Mouse (Mus musculus): ENCODE measurements at regions not wholly inside any gene's neighbourhood (a gene's known extent, or its start where the extent isn't known, plus 50 kb on each side); places are given as distances from the start of the nearest gene placed in this dataset.

DNA sequence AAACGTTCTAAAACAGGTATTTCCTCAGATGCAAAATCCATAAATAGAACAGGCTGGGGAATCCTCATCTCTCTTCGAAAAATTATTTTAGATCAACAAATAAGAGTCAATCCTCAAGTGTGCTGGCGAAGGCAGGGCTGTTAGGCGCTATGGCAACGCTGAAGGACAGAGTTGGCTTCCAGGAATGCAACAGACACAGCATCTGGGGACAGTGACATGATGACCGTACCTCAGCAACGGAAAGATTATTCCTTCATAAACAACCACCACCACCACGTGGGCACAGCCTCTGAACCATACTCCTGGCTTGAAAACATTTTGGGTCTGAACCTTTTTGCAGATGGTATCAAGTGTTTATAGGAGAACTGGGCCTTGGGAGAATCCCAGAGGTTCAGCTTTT is 161.7 kb downstream of the Ly86 start:
- Histone ChIP-seq H3K27me3 (ENCODE audit: insufficient read depth, poor library complexity, severe bottlenecking) (no peaks in the 10 kb centered on the region; the same call in 1 of the 2 replicates), H3K36me3 (no peaks in the 10 kb centered on the region), H3K4me3 (no peak overlapping the region), H3K27ac (peak overlapping the region; percentile 64; the same call in 1 of the 2 replicates), H3K4me1 (replicated peaks) (peaks cover 45% of the 10 kb centered on the region), H3K9me3 (no peaks in the 10 kb centered on the region)
- no peak for DNase-seq (ENCODE audit: low spot score)
- 72% methylated on average over 8 of the region's 8 CpGs for WGBS

- DNase-seq (ENCODE audit: low spot score) = no peak
- Histone ChIP-seq H3K36me3 (no peaks in the 10 kb centered on the region), H3K4me3 (no peak overlapping the region), H3K9me3 (no peaks in the 10 kb centered on the region), H3K27me3 (ENCODE audit: insufficient read depth, poor library complexity, severe bottlenecking) (no peaks in the 10 kb centered on the region; the same call in 1 of the 2 replicates), H3K27ac (peak overlapping the region; percentile 64; the same call in 1 of the 2 replicates), H3K4me1 (replicated peaks) (peaks cover 45% of the 10 kb centered on the region)
- WGBS = 66% methylated on average over 5 of the region's 5 CpGs
Measured at GRCm38 (mm10) chr13:37507146-37507545, 162.1 kb downstream of the Ly86 start.

DNA sequence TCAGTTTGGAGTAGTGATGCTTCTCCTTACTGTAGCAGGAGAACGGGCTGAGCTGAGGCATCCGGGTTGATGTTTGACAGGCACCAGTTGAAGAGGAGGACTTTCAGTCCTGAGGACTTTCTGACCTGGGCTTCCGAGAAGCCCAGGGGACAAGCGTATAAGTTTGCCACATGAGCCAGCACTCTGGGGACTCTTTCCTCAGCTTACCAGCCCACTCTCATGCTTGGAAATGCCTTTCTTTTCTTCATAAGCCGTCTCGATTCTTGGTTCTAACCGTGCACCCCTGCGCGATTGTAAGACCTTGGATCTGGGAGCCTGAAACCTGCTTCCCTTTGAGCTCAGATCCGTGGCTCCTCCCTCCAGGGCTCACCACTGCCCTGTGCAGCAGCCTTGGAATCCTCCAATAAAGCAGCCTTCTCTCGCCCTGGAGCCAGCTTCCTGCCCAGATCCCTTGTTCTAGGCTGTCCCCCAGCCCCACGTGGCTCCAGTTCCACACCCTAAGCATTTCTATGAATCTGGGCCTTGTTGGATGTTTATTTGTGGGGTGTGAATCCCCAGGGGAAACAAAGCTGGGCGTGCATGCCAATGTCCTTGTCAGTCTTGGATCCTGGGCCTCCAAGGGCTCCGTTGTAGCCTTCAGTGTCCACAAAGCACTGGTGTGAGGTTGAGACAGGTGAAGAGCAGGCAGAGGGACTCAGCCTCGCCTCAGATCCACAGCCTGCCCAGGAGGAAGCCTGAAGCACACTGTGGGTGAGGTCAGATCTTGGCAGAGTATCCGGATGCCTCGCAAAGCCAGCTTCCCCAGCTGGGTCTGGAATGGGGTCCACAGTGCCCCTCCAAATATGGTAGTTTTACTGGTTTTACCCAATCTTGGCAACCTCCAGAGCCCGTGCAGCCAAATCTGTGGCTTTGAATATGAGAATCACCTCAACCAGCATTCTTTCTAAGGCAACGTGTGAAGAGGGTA is 163.7 kb downstream of the Ly86 start:
- peak overlapping the region; percentile 84 for H3K27ac ChIP-seq
- no peaks in the 10 kb centered on the region for H3K9me3 ChIP-seq
- no peak for DNase-seq (ENCODE audit: low spot score)
- 47% methylated on average over 19 of the region's 19 CpGs for WGBS
- no peaks in the 10 kb centered on the region for H3K36me3 ChIP-seq
- H3K4me1 ChIP-seq (replicated peaks) = peaks cover 49% of the 10 kb centered on the region
- H3K4me3 ChIP-seq = no peak overlapping the region
- H3K27me3 ChIP-seq (ENCODE audit: insufficient read depth, poor library complexity, severe bottlenecking) = no peaks in the 10 kb centered on the region; the same call in 1 of the 2 replicates

DNA sequence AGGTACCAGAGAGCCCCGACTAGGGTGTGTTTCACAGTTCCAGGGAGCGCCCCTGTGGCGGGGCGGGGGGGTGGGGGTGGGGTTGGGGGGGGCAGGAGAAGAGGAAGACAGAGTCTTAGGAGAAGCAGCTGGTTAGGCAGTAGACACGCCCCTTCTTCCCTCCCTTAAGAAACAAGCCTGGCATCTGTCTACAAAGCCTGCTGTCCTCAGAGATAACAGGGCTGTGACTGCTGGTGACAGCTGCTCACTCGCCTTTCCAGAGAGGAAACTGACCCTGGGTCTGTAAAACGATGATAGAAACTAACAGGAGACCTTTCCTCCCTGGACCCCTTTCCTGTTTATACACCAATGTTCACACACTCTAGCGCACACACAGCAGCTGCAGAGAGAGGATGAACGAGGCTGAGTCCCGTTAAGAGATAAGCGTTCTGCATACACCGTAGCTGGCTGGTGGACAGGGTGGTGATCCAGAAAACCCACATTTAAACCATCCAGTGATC is 164.4 kb downstream of the Ly86 start:
- H3K27ac ChIP-seq = peak overlapping the region; percentile 84

GRCm38 (mm10) chr13:37510511-37510910 is 165.5 kb downstream of the Ly86 start:
- DNase-seq (ENCODE audit: low spot score) = no peak
- WGBS = 67% methylated on average over 6 of the region's 6 CpGs
- Histone ChIP-seq H3K27me3 (ENCODE audit: insufficient read depth, poor library complexity, severe bottlenecking) (peaks cover 3% of the 10 kb centered on the region; the same call in 1 of the 2 replicates), H3K36me3 (no peaks in the 10 kb centered on the region), H3K4me3 (no peak overlapping the region), H3K9me3 (no peaks in the 10 kb centered on the region), H3K4me1 (replicated peaks) (peaks cover 62% of the 10 kb centered on the region), H3K27ac (peak overlapping the region; percentile 84; the same call in 1 of the 2 replicates)

More for the DNA sequence above, 164.4 kb downstream of the Ly86 start:
- Histone ChIP-seq H3K36me3 (no peaks in the 10 kb centered on the region), H3K9me3 (no peaks in the 10 kb centered on the region), H3K4me1 (replicated peaks) (peaks cover 56% of the 10 kb centered on the region), H3K4me3 (no peak overlapping the region), H3K27me3 (ENCODE audit: insufficient read depth, poor library complexity, severe bottlenecking) (no peaks in the 10 kb centered on the region; the same call in 1 of the 2 replicates)
- 33% methylated on average over 12 of the region's 12 CpGs for WGBS
- DNase-seq (ENCODE audit: low spot score) = peak; percentile 56

DNA sequence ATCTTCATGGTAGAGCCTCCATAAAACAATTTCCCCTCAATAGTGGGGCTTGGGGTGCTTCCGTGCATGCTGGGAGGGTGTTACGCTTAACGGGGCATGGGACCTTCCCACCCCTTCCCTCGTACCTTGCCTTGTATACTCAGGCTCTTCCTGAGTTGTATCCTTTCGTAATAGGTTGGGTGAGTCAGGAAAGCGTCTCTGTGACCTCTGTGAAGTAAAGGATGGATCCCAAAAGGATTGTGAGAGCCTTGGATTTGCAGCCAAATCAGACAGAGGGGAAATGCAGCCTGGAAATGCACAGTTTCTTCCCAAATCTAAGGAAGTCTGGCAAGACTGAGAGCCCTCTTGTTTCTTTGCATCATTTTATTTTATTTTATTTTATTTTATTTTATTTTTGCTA is 166.0 kb downstream of the Ly86 start:
- no peak for DNase-seq (ENCODE audit: low spot score)
- H3K27ac ChIP-seq = 0 out of 2 replicates have a peak overlapping the region, but pooled peaks have one; percentile 35
- H3K4me1 ChIP-seq (replicated peaks) = peaks cover 58% of the 10 kb centered on the region
- no peaks in the 10 kb centered on the region for H3K9me3 ChIP-seq
- peaks cover 3% of the 10 kb centered on the region; the same call in 1 of the 2 replicates for H3K27me3 ChIP-seq (ENCODE audit: insufficient read depth, poor library complexity, severe bottlenecking)
- H3K36me3 ChIP-seq = no peaks in the 10 kb centered on the region
- WGBS = 78% methylated on average over 6 of the region's 6 CpGs
- H3K4me3 ChIP-seq = no peak overlapping the region

- 75% methylated on average over 4 of the region's 4 CpGs for WGBS
- no peak for DNase-seq (ENCODE audit: low spot score)
- Histone ChIP-seq H3K27me3 (ENCODE audit: insufficient read depth, poor library complexity, severe bottlenecking) (peaks cover 3% of the 10 kb centered on the region; the same call in 1 of the 2 replicates), H3K4me3 (no peak overlapping the region), H3K27ac (no peak overlapping the region), H3K9me3 (no peaks in the 10 kb centered on the region), H3K4me1 (replicated peaks) (peaks cover 54% of the 10 kb centered on the region), H3K36me3 (no peaks in the 10 kb centered on the region)
Measured at GRCm38 (mm10) chr13:37511406-37511805, 166.4 kb downstream of the Ly86 start.

DNA sequence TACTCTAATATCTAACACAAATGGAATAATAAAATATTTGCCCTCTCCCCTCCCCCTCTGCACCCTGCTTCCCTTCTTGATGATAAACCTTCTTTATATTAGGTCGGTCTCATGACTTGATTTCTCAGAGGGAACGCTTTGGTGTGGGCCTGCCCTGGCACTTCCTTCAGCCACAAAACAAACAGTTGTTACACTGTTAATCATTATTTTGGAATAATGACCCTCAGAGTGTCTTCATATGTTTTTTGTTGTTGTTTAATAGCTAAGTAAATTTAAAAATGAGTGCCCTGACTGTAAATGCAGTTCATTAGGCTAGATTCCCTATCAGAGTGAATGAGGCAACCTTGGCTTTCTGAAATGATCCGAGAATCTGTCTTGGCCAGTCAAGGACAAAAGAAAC is 167.8 kb downstream of the Ly86 start:
- Histone ChIP-seq H3K9me3 (no peaks in the 10 kb centered on the region), H3K4me3 (no peak overlapping the region), H3K36me3 (no peaks in the 10 kb centered on the region), H3K27ac (peak overlapping the region; percentile 88), H3K27me3 (ENCODE audit: insufficient read depth, poor library complexity, severe bottlenecking) (0 out of 2 replicates have a peak, but pooled peaks cover 3% of the 10 kb centered on the region), H3K4me1 (replicated peaks) (peaks cover 48% of the 10 kb centered on the region)
- no peak for DNase-seq (ENCODE audit: low spot score)
- WGBS = 81% methylated on average over 3 of the region's 3 CpGs

DNA sequence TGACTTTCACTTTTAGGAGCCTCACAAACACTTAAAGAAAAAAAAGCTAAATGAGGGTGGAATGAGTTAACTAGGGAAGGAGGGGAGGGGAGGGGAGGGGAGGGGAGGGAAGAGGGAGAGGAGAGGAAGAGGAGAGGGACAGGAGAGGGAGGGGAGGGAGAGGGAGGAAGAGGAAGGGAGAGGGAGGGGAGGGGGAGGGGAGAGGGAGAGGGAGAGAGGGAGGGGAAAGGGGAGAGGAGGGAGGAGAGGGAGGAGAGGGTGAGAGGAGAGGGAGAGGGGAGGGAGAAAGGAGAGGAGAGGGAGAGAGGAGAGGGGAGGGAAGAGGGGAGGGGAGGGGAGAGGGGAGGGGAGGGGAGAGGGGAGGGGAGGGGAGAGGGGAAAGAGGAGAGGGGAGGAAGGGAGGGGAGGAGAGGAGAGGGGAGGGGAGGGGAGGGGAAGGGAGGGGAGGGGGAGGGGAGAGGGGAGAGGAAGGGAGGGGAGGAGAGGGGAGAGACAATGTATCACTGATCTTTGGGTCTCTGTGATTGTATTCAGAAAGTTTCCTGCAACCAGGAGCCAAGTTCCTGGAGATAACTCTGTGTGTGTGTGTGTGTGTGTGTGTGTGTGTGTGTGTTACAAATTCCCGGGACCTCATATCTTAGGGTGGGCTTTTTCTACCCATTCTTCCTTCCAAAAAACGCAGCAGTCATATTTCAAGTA is 168.3 kb downstream of the Ly86 start:
- Histone ChIP-seq H3K36me3 (no peaks in the 10 kb centered on the region), H3K27me3 (ENCODE audit: insufficient read depth, poor library complexity, severe bottlenecking) (0 out of 2 replicates have a peak, but pooled peaks cover 3% of the 10 kb centered on the region), H3K4me3 (peak overlapping the region; percentile 36), H3K9me3 (no peaks in the 10 kb centered on the region), H3K27ac (peak overlapping the region; percentile 88), H3K4me1 (replicated peaks) (peaks cover 45% of the 10 kb centered on the region)
- 32% methylated on average over 2 of the region's 2 CpGs for WGBS
- DNase-seq (ENCODE audit: low spot score) = no peak

DNA sequence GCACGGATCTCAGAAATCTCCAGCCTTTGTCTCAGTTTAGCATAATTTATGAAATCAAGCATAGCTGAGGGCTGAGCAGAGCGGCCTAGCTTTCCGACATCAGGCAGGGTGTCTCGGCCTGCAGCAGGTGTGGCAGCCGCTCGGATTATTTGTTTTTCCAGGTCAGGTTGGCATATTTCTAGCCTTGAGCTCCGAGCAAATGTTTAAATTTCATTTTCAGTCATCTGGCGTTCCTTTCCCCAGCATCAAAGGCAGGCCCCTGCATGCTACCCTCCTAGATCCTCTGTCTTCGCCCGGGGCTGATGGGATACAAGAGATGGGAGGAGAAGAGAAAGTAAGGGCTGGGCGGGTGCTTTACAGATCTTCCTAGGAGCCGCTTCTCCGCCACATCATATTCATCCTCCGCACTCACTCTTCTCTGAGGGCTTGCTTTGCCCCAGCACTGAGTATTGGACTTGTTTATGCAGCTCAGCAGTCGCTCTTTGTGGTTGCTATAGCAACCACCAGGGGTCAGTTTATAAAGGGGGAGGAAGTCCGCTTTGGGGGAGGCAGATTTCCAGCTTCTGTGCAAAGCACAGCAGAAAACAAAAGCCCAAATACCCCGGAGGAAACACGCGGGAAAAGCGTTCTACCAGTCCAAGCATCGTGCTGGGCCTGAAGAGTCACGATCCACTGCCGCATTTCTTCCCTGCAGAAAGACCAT is 169.0 kb downstream of the Ly86 start:
- Histone ChIP-seq H3K4me1 (replicated peaks) (peaks cover 38% of the 10 kb centered on the region), H3K9me3 (no peaks in the 10 kb centered on the region), H3K4me3 (peak overlapping the region; percentile 36), H3K27ac (peak overlapping the region; percentile 88), H3K27me3 (ENCODE audit: insufficient read depth, poor library complexity, severe bottlenecking) (0 out of 2 replicates have a peak, but pooled peaks cover 3% of the 10 kb centered on the region), H3K36me3 (no peaks in the 10 kb centered on the region)
- peak; percentile 83 for DNase-seq (ENCODE audit: low spot score)
- WGBS = 6% methylated on average over 23 of the region's 23 CpGs

DNA sequence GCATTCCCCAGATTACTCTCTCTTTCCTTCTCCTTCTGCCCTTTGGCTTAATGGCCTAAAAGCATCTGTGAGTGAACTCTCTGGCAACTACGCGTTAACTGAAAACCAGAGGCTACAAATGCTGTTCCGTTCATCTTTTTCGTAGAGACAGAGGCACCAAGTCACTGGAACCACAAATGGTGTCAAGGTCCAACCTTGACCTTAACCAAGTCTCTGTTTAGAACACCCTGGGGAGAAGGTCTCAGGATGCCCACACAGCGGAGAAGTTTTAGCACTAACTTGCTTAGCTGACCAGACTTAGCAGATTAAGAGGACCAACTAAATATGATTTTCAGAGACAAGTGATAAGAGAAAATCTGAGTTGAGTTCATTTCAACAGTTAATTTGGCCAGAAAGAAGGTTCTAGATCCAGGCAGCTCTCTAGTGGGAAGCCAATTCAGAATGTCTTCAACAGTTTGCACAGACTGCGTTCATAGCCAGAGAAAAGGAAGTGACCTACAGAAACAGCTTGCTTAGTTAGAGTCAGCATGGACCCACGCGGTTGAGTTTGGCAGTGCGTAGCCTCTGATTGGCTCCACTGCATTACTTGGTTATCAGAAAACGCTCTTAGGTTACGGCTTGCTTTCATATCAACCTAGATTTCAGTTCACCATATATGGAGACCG is 169.8 kb downstream of the Ly86 start:
- H3K4me3 ChIP-seq = peak overlapping the region; percentile 36
- H3K27me3 ChIP-seq (ENCODE audit: insufficient read depth, poor library complexity, severe bottlenecking) = 0 out of 2 replicates have a peak, but pooled peaks cover 3% of the 10 kb centered on the region
- H3K27ac ChIP-seq = peak overlapping the region; percentile 88
- H3K4me1 ChIP-seq (replicated peaks) = peaks cover 31% of the 10 kb centered on the region
- H3K36me3 ChIP-seq = no peaks in the 10 kb centered on the region
- no peaks in the 10 kb centered on the region for H3K9me3 ChIP-seq
- 71% methylated on average over 12 of the region's 12 CpGs for WGBS
- DNase-seq (ENCODE audit: low spot score) = no peak

All from hindbrain, embryonic 10.5 days (tissue).